Mouse (Mus musculus): ENCODE results near the gene Dhx40. TPM values are rescaled to one million over a fixed set of nuclear protein-coding genes. Genes with fewer than 3 reads are reported as not detected.
"Not testable (repeated sequence)": the region's sequence is repeated elsewhere in the genome, so short reads cannot be mapped to it uniquely, and the experiment has no call there.

Gene Dhx40
- total RNA-seq, 2 experiments from 2014 or later, result 29.6 to 38.3 TPM

- DNase-seq, result no peak
Measured at GRCm38 (mm10) chr11:86818928-86819327, 11.4 kb upstream of the Dhx40 start.

DNA sequence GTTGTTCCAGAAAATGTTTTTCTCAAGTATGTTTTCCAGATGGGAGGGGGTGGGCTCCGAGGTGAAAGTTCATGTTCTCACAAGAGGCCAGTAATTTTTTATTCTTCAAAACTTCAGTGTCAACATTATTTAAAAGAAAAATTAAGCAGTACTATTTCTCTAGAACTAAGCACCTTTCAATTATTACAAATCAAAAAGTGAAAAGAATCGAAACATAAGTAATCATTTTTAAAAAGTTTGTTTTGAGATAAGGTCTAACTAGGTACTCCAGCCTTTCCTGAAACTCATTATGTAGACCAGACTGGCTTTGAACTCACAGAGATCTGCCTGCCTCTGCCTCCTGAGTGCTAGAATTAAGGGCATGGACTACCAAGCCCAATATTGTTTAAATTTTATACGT is 8.7 kb upstream of the Dhx40 start:
- not testable (repeated sequence) for DNase-seq

DNA sequence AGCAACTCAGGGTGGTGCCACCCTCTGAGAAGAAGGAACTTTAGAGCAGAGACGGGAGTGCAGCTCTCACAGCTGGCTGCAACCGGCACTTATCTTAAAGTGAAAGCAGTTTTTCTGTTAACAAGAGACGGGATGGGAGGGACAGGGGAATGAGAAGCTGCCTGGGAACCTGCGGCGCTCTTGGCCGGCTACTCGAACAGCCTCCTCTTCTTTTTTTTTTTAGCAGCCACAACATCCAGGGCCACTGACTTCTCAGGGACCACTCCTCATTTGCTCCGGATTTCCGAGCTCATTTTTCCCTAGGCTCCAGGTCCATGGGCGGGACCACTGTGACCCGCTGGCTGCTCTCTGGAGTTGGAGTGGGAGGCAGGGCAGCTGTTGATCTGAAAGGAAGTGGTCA is 6.9 kb upstream of the Dhx40 start:
- not testable (repeated sequence) for DNase-seq

GRCm38 (mm10) chr11:86813256-86813655 is 5.7 kb upstream of the Dhx40 start:
- not testable (repeated sequence) for DNase-seq

DNA sequence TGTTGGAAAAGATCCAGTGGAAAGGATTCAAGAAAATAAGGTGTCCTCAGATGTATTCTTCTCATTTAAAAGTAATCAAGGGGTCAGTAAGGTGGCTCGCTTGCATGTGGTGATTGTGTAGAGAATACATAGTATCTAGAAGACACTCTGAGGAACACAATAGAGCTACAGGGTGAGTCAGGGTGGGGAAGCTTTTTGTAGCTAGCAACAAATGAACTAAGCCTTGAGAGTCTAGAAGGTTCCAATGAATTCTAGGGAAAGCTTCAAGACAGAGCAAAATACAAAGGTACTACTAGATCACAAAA is 3.7 kb upstream of the Dhx40 start:
- DNase-seq, result no peak

GRCm38 (mm10) chr11:86810572-86811325 is 3.2 kb upstream of the Dhx40 start:
- no peak for DNase-seq

- DNase-seq, result no peak
Measured at GRCm38 (mm10) chr11:86809828-86810227, 2.3 kb upstream of the Dhx40 start.

DNA sequence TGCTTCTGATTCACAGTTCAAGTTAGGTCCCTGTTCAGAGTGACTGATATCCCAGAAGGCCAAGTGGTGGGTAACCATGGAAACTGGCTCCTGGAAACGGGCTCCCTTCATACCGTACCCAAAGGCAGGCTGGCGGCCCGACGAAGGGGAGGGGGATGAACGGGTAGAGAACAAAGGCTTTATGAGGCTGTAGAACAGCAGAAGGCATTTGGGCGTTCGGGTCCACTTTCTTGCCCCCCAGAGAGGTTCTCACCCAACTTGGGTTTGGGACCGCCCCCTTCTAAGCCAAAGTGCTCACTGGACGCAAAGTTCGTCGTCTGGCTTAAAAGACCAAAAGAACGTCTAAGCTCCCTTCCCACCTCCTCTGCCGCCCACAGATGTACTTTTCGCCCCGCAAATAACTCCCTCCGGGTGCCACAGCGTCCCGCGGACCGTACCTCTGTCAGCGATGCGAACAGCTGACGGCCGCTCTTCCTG is 507 bp downstream of the Dhx40 start:
- DNase-seq, result peak; percentile 67 to 68

DNA sequence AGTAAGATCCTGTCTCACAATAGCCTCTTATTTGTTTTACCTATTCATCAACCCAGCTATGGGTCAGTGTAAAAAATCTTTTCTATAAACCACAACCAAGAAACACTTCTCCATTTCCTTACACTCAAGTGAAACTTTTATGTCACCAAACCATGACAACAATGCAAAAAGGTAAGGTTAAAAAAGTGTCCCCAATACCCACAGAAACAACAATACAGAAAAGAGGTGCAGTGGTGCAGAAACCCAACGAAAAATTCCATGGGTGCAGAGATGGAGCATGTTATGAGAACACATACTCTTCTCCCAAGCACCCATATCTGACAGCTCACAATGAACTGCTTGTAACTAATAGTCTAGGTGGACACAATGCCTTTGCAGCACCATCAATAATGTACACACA is 13.4 kb downstream of the Dhx40 start:
- DNase-seq, result no peak

- not testable (repeated sequence) for DNase-seq
Measured at GRCm38 (mm10) chr11:86787436-86787835, 20.1 kb downstream of the Dhx40 start.

GRCm38 (mm10) chr11:86785767-86786166 is 21.8 kb downstream of the Dhx40 start:
- DNase-seq, result no peak

GRCm38 (mm10) chr11:86769884-86770283 is 37.7 kb downstream of the Dhx40 start:
- no peak for DNase-seq

DNA sequence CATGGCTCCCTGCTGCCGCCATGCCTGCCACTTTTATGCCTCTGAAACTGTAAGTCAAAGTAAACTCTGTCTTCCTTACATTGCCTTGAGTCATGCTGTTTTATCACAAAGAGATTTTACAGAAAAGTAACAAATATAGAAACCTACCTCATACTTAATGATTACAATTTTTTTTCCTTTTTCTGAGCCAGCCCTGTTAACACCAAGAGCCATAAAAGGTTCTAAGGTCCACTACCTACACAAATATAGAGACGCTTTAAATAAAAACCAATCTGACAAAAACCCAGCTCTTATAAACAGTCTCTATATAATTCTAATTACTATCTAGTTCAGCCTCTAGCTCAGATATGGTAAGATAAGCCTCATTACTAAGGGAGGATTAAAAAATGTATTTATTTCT is 43.0 kb downstream of the Dhx40 start:
- no peak for DNase-seq

- DNase-seq, result not testable (repeated sequence)
Measured at GRCm38 (mm10) chr11:86763127-86763526, 44.4 kb downstream of the Dhx40 start.

DNA sequence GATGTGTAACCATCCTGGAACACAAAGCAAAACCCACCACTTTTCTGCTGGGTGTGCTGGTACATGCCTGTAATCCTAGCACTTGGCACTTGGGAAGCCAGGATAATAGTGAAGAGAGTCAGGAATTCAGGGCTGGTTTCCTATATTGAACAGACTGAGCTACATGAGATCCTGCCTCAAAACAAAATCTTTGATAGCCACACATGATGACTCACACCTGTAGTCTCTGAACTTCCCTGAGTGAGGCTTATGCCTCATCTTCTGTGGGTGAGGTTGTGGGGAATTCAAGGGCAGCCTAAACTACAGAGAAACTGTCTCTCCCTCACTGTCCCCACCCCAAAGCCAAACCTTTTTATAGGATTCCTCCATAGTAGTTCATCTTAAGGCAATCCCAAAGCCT is 47.2 kb downstream of the Dhx40 start:
- DNase-seq, result no peak

DNA sequence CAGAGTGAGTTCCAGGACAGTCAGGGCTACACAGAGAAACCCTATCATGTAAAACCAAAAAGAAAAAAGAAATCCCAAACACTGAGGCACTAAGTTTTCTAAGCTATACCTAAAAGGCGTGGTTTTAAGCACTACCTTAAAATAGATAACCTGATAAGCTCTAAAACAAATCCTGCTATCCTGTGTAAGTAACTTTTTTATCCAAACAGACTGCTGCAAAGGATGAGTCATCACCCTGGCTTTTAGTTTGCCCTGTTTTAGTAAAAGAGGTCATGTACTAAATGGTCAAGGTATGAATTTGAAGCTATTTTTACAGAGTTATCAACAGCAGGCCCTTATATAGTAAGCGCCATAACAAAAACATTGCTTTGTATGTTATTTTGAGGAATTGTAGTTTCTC is 47.7 kb downstream of the Dhx40 start:
- no peak for DNase-seq

DNA sequence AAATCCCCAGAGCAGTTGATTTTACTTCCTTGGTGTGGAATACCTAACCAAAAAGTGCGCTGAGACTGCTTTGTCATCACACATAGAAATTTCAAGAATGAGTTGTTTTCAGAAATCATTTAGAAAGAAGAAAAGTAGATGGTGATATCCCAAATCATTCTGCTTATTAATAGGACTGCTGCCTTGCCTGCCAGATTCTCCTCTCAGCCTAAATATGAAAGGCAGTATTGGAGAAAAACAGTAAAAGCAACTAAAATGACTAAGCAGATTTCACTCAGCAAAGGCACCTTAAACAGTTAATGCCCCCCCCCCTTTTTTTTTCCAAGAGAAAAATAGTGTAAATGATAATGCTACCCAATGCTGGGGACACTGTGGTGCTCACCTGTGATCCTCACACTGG is 48.3 kb downstream of the Dhx40 start:
- no peak for DNase-seq

DNA sequence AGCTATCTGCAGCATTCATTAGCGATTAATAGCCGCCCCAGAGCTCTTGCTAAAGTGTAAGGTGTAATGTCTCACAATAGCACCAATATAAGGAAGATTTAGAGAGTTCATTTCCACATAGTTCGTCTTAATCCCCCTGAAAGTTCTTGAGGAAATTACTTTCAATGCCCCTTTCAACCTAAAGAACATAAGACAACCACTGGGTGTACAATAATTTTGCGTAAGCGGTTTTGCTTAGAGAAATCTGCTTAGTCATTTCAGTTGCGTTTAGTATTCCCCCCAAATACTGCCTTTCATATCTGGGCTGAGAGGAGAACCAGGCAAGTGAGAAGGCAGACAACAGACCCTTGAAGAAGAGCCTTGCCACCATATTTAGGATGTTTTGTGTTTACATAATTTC is 49.0 kb downstream of the Dhx40 start:
- no peak for DNase-seq

GRCm38 (mm10) chr11:86757480-86758371 is 49.8 kb downstream of the Dhx40 start, which contains the start of gene Cltc:
Gene Cltc, minus strand, starts transcription at chr11:86757565.
- peak; percentile 95 to 96 for DNase-seq

GRCm38 (mm10) chr11:86757142-86757479 is 50.4 kb downstream of the Dhx40 start:
- no peak for DNase-seq

GRCm38 (mm10) chr11:86756156-86757141 is 51.1 kb downstream of the Dhx40 start:
- DNase-seq, result peak; percentile 43 to 64

DNA sequence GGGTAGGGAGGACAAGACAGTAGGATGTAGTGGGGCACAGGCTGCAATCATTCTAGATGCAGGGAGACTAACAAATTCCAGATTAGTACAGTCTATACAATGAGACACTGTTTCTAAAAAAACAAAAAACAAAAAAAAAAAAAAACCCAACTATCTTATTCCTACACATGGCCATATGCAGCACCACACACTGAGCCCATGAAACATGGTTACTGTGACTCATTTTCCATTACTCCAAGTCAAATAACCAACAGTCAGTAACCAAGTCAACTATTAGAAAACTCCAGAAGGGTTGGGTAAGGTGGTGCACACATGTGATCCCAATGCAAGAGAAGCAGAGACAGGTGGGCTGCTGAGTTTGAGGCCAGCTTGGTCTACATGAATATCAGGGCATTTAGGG is 55.1 kb downstream of the Dhx40 start:
- DNase-seq, result no peak

All from adrenal gland, postnatal 36 days (tissue).